Mouse (Mus musculus) heart, adult 9 months (tissue): ENCODE results near the gene Nudt3.
"Not testable (repeated sequence)": the region's sequence is repeated elsewhere in the genome, so short reads cannot be mapped to it uniquely, and the experiment has no call there.

Experiments used
- DNase-seq, 2 experiments: peaks; one replicate each; pipeline ENCODE4 v3.0.0; 2022; ENCODE audit warnings: low spot score in 2 of 2

Nudt3 gene

GRCm38 (mm10) chr17:27636132-27637020, 13.1 kb upstream of the Nudt3 start, which contains the start of gene Rps10:
TSS of gene Rps10 (minus strand) at chr17:27636669.
- no peak for DNase-seq

- not testable (repeated sequence) for DNase-seq
Observed at GRCm38 (mm10) chr17:27635575-27635903, 12.2 kb upstream of the Nudt3 start.

- DNase-seq, result peak; percentile 87 to 88
Observed at GRCm38 (mm10) chr17:27634871-27635574, 11.7 kb upstream of the Nudt3 start, which contains the start of gene RPS10-NUDT3. TSS of gene RPS10-NUDT3 (minus strand) at chr17:27635222.

- peak; percentile 31 to 79 for DNase-seq
Observed at GRCm38 (mm10) chr17:27629249-27630020, 6.1 kb upstream of the Nudt3 start.

GRCm38 (mm10) chr17:27628376-27628775, 5.1 kb upstream of the Nudt3 start:
- no peak for DNase-seq

- no peak for DNase-seq
Observed at GRCm38 (mm10) chr17:27627451-27627850, 4.2 kb upstream of the Nudt3 start.

GRCm38 (mm10) chr17:27626681-27627080, 3.4 kb upstream of the Nudt3 start:
- DNase-seq, result no peak

GRCm38 (mm10) chr17:27625455-27626251, 2.4 kb upstream of the Nudt3 start:
- DNase-seq, result no peak

- no peak for DNase-seq
Observed at GRCm38 (mm10) chr17:27622611-27623359, 510 bp downstream of the Nudt3 start.

GRCm38 (mm10) chr17:27621705-27622531, 1.4 kb downstream of the Nudt3 start:
- DNase-seq, result no peak

- DNase-seq, result peak; percentile 29 to 33
Observed at GRCm38 (mm10) chr17:27621161-27621560, 2.1 kb downstream of the Nudt3 start.

GRCm38 (mm10) chr17:27615388-27615787, 7.9 kb downstream of the Nudt3 start:
- peak in 1 of 2 experiments; percentile 40 for DNase-seq

GRCm38 (mm10) chr17:27613016-27613415, 10.3 kb downstream of the Nudt3 start:
- DNase-seq, result no peak

- DNase-seq, result no peak
Observed at GRCm38 (mm10) chr17:27611994-27612393, 11.3 kb downstream of the Nudt3 start.

GRCm38 (mm10) chr17:27611519-27611884, 11.8 kb downstream of the Nudt3 start:
- DNase-seq, result no peak

- no peak for DNase-seq
Observed at GRCm38 (mm10) chr17:27610679-27611518, 12.4 kb downstream of the Nudt3 start.

GRCm38 (mm10) chr17:27609576-27609975, 13.7 kb downstream of the Nudt3 start:
- DNase-seq, result no peak

- DNase-seq, result peak; percentile 66 to 77
Observed at GRCm38 (mm10) chr17:27603522-27604234, 19.6 kb downstream of the Nudt3 start.
